Mouse (Mus musculus): ENCODE data around the gene Mpv17.

Gene Mpv17

GRCm38 (mm10) chr5:31110781-31111180 lies 43.3 kb downstream of the Mpv17 start:
- in situ Hi-C loops (cut with MboI, MseI), result no loop called here

- in situ Hi-C loops (cut with MboI, MseI), result no loop called here
These were observed 46.0 kb downstream of the Mpv17 start, which contains the start of gene Slc30a3 for GRCm38 (mm10) chr5:31108000-31108490. TSS of gene Slc30a3 (minus strand) at chr5:31108237.

DNA sequence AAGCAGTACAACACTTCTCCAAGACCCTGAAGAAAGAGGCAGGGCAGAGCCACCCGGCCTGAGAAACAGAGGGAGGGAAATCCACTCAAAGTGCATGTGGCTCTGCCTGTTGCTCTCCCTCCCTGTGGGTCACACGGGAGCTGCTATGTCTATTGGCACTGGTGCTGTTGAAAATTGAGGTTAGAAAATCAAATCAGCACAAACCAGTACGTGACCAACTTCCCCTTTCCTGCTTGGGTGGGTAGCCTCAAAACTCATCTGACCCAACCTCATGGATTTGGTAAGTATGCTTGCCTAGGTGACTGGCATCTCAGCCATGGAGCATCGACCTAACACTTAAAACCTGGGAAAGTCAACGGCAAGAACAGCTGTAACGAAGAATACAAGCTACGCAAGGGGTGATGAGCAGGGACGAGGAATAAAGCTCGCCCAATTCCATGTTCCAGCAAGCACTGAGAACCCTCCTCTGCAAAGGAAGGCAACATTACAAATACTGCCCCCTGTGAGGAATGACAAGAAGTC lies 48.2 kb downstream of the Mpv17 start, which contains the start of gene Dnajc5g:
TSS of gene Dnajc5g (plus strand) at position 472 of the 522 bp plus-strand sequence.
- in situ Hi-C loops (cut with MboI, MseI), result no loop called here

GRCm38 (mm10) chr5:31095711-31096480 lies 58.2 kb downstream of the Mpv17 start:
- in situ Hi-C loops (cut with MboI, MseI), result no loop called here

DNA sequence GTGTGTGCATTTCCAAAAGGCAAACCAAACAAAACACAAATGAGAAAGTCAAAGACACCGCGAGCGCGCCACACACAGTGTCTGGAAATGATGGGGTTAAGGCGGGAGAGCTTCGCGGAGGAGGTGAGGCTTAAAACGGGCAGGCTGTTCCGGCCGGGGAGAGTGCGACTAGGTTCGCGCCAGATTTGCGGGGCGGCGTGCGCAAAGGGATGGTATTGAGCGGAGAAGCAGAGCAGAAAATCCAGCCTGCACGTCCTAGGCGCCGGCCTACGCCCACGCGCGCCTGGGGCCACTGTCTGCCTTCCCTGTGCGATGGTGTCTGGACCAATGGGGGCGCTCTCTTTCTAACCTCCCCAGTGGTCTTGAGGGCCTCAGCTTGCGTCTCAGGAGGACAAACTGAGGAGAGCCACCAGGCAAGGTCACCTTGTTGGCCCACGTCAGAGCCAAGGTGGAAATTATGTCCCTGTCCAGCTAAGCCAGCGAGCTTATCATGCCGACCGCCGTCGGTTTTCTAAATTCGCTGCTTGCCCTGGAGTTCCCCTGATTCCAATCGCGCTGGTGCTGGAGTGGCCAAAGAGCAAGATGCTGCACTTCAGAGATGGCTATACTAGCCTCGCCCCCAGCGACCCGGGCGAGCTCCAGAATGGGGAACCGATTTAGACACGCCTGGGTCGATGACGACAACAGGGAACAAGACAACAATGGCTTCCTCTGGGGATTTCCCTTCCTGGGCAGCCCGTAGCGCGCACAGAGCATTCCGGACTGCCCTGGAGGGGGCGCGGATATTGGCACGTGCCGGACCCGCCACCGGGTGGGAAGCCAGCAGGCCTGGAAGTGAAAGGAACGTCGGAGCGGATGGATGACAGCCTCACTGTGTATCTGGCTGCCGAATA lies 59.0 kb downstream of the Mpv17 start:
- in situ Hi-C loops (cut with MboI, MseI), result no loop called here

DNA sequence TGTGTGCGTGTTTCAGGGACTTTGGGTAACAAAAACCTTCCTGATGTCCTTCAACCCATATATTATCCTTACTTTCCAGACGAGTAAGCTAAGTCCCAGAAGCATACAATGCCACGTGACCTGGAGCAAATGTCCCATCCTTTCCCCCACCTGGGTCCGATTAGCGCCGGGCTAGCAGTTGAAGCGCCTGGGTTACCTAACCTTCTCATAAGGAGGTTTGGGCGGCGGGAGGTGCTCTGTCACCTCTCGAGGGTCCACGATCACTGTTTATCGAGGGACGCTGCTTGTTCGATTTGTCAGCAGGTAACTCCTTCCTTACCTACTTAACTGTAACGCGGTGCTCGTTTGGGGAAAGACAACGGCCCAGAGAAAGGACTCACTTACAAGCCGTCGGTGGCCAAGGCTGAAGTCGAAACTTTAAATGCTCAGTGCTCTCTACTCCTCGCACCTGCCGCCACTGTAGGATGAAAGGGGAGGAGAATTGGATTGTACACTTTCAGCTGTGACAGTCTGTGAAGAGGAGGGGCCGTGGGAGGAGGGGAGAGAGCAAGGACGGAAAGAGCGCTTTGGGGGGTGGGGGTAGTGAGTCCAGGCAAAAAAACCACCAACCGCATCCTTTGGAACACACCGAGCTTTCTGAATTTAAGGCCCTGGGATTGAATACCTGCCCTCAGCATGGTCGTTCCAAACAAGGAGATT lies 59.8 kb downstream of the Mpv17 start:
- in situ Hi-C loops (cut with MboI, MseI), result no loop called here

- in situ Hi-C loops (cut with MboI, MseI), result no loop called here
These were observed 60.7 kb downstream of the Mpv17 start for GRCm38 (mm10) chr5:31093151-31094041.

DNA sequence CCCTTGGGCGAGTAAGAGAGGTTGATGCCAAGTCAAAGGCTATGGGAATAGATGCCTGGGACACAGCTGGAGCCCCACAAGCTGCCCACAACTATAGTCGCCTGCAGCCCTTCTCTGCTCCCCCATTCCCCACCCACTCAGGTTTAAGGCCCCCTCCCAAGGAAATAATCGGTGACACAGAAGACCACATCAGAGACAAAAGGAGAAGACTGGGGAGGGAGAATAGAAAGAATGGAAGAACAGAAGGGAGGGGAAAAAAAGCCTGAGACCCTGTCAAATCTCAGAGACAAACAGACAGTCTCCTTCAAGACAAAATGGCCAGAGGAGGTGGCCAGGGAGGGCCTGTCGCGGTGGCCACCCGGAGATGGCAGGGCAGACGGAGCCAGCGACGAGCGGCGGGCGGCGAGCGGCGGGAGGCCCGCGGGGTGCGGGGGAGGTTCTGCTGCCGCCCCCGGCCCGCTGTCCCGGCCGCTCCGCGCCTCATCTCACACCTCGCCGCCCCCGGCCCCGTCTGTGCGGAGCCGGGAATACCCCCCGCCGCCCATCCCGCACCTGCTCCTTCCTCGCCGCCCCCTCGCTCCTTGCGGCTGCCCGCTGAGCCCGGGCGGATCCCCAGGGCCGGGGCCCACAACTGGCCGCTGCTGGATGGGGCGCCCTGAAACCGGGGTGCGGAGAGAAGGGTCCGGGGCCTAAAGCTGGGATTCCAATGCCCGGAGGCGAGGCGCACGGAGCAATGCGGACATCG lies 61.6 kb downstream of the Mpv17 start:
- in situ Hi-C loops (cut with MboI, MseI), result no loop called here

Data from T-helper 2 cell (primary cell).